9 mouse cellular contexts compared by ENCODE assay signal in genomic region chr3:51365517-51365882, GRCm38 (mm10). TPM values are rescaled to one million over a fixed set of nuclear protein-coding genes. Genes with fewer than 3 reads are reported as not detected.
DNase-seq lines count a peak whose midpoint lies in the region; ATAC-seq and TF ChIP-seq lines count a peak whose summit lies in the region.
"Had no signal": no experiment of that assay in that cellular context is flagged by ENCODE, and none has a peak within 500 bp of the region (broad histone marks: within the 10 kb centered on the region; RNA-seq: fewer than 3 reads in every experiment).

No protein-coding gene starts in this region.

- peak overlapping the region; percentile 70 for H3K4me2 ChIP-seq in forebrain, embryonic 11.5 days (ENCODE audit: low read depth, low read length, severe bottlenecking)
- H3K4me2 ChIP-seq in intestine, postnatal 0 days (replicated peaks; ENCODE audit: low read depth) = peak overlapping the region; percentile 73
- peak overlapping the region; percentile 76 for H3K4me2 ChIP-seq in neural tube, embryonic 12.5 days (replicated peaks)

- H3K4me3 ChIP-seq in layer of hippocampus, adult 2 months = peak overlapping the region; percentile 52
- H3K4me3 ChIP-seq in forebrain, embryonic 11.5 days (ENCODE audit: low read depth, low read length) = 0 out of 2 replicates have a peak overlapping the region, but pooled peaks have one; percentile 36
- H3K4me3 ChIP-seq in intestine, postnatal 0 days (ENCODE audit: low read depth, low read length) = peak overlapping the region; percentile 33; the same call in 1 of the 2 replicates
- no peak overlapping the region; the same call in 1 of the 2 replicates for H3K4me3 ChIP-seq in neural tube, embryonic 12.5 days

- no peaks in the 10 kb centered on the region for H3K36me3 ChIP-seq in forebrain, embryonic 11.5 days (ENCODE audit: control insufficient read depth, insufficient read depth, low read length)
- H3K36me3 ChIP-seq in intestine, postnatal 0 days (ENCODE audit: control insufficient read depth, insufficient read depth) = no peaks in the 10 kb centered on the region
- no peaks in the 10 kb centered on the region for H3K36me3 ChIP-seq in neural tube, embryonic 12.5 days

- ATAC-seq in forebrain, embryonic 11.5 days (replicated peaks; ENCODE audit: low FRiP score) = no peak
- no peak for ATAC-seq in intestine, postnatal 0 days
- no peak for ATAC-seq in neural tube, embryonic 12.5 days (ENCODE audit: low FRiP score, low read depth)

- no peaks in the 10 kb centered on the region for H3K9me3 ChIP-seq in forebrain, embryonic 11.5 days (ENCODE audit: control insufficient read depth, low read length)
- H3K9me3 ChIP-seq in intestine, postnatal 0 days (ENCODE audit: control insufficient read depth) = no peaks in the 10 kb centered on the region
- no peaks in the 10 kb centered on the region for H3K9me3 ChIP-seq in neural tube, embryonic 12.5 days

- H3K4me1 ChIP-seq in forebrain, embryonic 11.5 days (replicated peaks; ENCODE audit: control insufficient read depth, insufficient read depth, low read length) = no peaks in the 10 kb centered on the region
- no peaks in the 10 kb centered on the region for H3K4me1 ChIP-seq in intestine, postnatal 0 days (replicated peaks; ENCODE audit: control insufficient read depth, insufficient read depth, low read length)
- H3K4me1 ChIP-seq in neural tube, embryonic 12.5 days = peaks cover 7% of the 10 kb centered on the region; the same call in 1 of the 2 replicates

- 21% methylated on average over 3 of the region's 3 CpGs for WGBS in forebrain, embryonic 11.5 days
- WGBS in intestine, postnatal 0 days = 10% methylated on average over 3 of the region's 3 CpGs
- WGBS in neural tube, embryonic 12.5 days = 13% methylated on average over 3 of the region's 3 CpGs

- peak overlapping the region; percentile 68 for H3K27ac ChIP-seq in layer of hippocampus, adult 2 months
- no peak overlapping the region for H3K27ac ChIP-seq in forebrain, embryonic 11.5 days (ENCODE audit: low read depth, low read length)
- no peak overlapping the region for H3K27ac ChIP-seq in intestine, postnatal 0 days (ENCODE audit: low read depth, low read length)
- no peak overlapping the region for H3K27ac ChIP-seq in neural tube, embryonic 12.5 days

- H3K9ac ChIP-seq in forebrain, embryonic 11.5 days (ENCODE audit: low read length) = 0 out of 2 replicates have a peak overlapping the region, but pooled peaks have one; percentile 49
- no peak overlapping the region for H3K9ac ChIP-seq in intestine, postnatal 0 days (ENCODE audit: low read depth, low read length)
- H3K9ac ChIP-seq in neural tube, embryonic 12.5 days = no peak overlapping the region

- DNase-seq in layer of hippocampus, adult 2 months (ENCODE audit: low spot score in 2 of 2) = no peak
- DNase-seq in layer of hippocampus, postnatal 14 days (ENCODE audit: low spot score in 2 of 2) = no peak
- no peak for DNase-seq in forebrain, embryonic 11.5 days (ENCODE audit: low spot score)
- no peak for DNase-seq in cerebellum, postnatal 36 days
- DNase-seq in adrenal gland, postnatal 4 days (ENCODE audit: low spot score in 2 of 2) = no peak
- DNase-seq in thymus, postnatal 36 days = no peak

- peak; percentile 46 for TF ChIP-seq CTCF in layer of hippocampus, adult 2 months (conservative IDR thresholded peaks at IDR 0.05)
- no peak for TF ChIP-seq CTCF in intestine, postnatal 0 days (IDR thresholded peaks at IDR 0.05; ENCODE audit: low read depth)

- no peaks in the 10 kb centered on the region for H3K27me3 ChIP-seq in forebrain, embryonic 11.5 days (ENCODE audit: control insufficient read depth, insufficient read depth, low read length)
- H3K27me3 ChIP-seq in intestine, postnatal 0 days (replicated peaks; ENCODE audit: control insufficient read depth, insufficient read depth, low read length) = no peaks in the 10 kb centered on the region
- no peaks in the 10 kb centered on the region for H3K27me3 ChIP-seq in neural tube, embryonic 12.5 days (replicated peaks)

RNA-seq across cellular contexts. Expression of gene Elf2, which starts 25.0 kb away (rescaled TPM):
- 10 to 100 TPM; 54.6 to 54.9 TPM for total RNA-seq in layer of hippocampus, adult 2 months (2021)
- total RNA-seq in layer of hippocampus, postnatal 14 days (2021) = 10 to 100 TPM; 33.6 to 39.0 TPM
- 46.7 and 48.3 TPM in 2 replicates for polyA plus RNA-seq in forebrain, embryonic 11.5 days (2014; fragmentation: Nextera tagmentation; extraction: Ambion mirVana)
- polyA plus RNA-seq in intestine, postnatal 0 days (2015; fragmentation: Nextera tagmentation; extraction: Ambion mirVana) = 38.6 and 40.7 TPM in 2 replicates
- polyA plus RNA-seq in neural tube, embryonic 12.5 days (2016; fragmentation: Nextera tagmentation; extraction: Ambion mirVana) = 41.2 and 57.2 TPM in 2 replicates
- total RNA-seq in adrenal gland, postnatal 4 days (2021) = 100 to 1,000 TPM; 122 to 124 TPM

RNA-seq across cellular contexts. Expression of gene Mgarp, which starts 31.0 kb away (rescaled TPM):
- total RNA-seq in layer of hippocampus, adult 2 months (2021) = not detected
- not detected for total RNA-seq in layer of hippocampus, postnatal 14 days (2021)
- polyA plus RNA-seq in forebrain, embryonic 11.5 days (2014; fragmentation: Nextera tagmentation; extraction: Ambion mirVana) = 5.2 and 8.4 TPM in 2 replicates
- 0.41 and 0.59 TPM in 2 replicates for polyA plus RNA-seq in intestine, postnatal 0 days (2015; fragmentation: Nextera tagmentation; extraction: Ambion mirVana)
- polyA plus RNA-seq in neural tube, embryonic 12.5 days (2016; fragmentation: Nextera tagmentation; extraction: Ambion mirVana) = 2.4 and 2.5 TPM in 2 replicates
- 100 to 1,000 TPM; 477 to 530 TPM for total RNA-seq in adrenal gland, postnatal 4 days (2021)
- total RNA-seq: left cerebral cortex, adult 18-20 months had no signal

RNA-seq across cellular contexts. Expression of gene Ndufc1, which starts 43.3 kb away (rescaled TPM):
- 100 to 1,000 TPM; 287 to 299 TPM for total RNA-seq in layer of hippocampus, adult 2 months (2021)
- 100 to 1,000 TPM; 357 to 360 TPM for total RNA-seq in layer of hippocampus, postnatal 14 days (2021)
- 628 and 672 TPM in 2 replicates for polyA plus RNA-seq in forebrain, embryonic 11.5 days (2014; fragmentation: Nextera tagmentation; extraction: Ambion mirVana)
- 1,384 and 1,395 TPM in 2 replicates for polyA plus RNA-seq in intestine, postnatal 0 days (2015; fragmentation: Nextera tagmentation; extraction: Ambion mirVana)
- 723 and 776 TPM in 2 replicates for polyA plus RNA-seq in neural tube, embryonic 12.5 days (2016; fragmentation: Nextera tagmentation; extraction: Ambion mirVana)
- total RNA-seq in adrenal gland, postnatal 4 days (2021) = 100 to 1,000 TPM; 492 to 529 TPM

RNA-seq across cellular contexts. Expression of gene Naa15, which starts 49.4 kb away (rescaled TPM):
- 10 to 100 TPM; 55.0 to 58.1 TPM for total RNA-seq in layer of hippocampus, adult 2 months (2021)
- 10 to 100 TPM; 41.8 to 46.9 TPM for total RNA-seq in layer of hippocampus, postnatal 14 days (2021)
- polyA plus RNA-seq in forebrain, embryonic 11.5 days (2014; fragmentation: Nextera tagmentation; extraction: Ambion mirVana) = 61.5 and 62.6 TPM in 2 replicates
- 14.4 and 16.3 TPM in 2 replicates for polyA plus RNA-seq in intestine, postnatal 0 days (2015; fragmentation: Nextera tagmentation; extraction: Ambion mirVana)
- polyA plus RNA-seq in neural tube, embryonic 12.5 days (2016; fragmentation: Nextera tagmentation; extraction: Ambion mirVana) = 57.4 and 65.9 TPM in 2 replicates
- 10 to 100 TPM; 56.8 to 63.5 TPM for total RNA-seq in adrenal gland, postnatal 4 days (2021)

Comparison
In these comparisons a context has a peak if more than half of its experiments do, and no peak if none do; other contexts are left out.
1. RNA of gene Mgarp, which starts 31.0 kb away (total RNA-seq): 477 to 530 TPM in adrenal gland, postnatal 4 days; not detected in layer of hippocampus, postnatal 14 days and not detected in layer of hippocampus, adult 2 months; every median in the first group is over 100 times any median in the second.
2. Peak in every context shown above with its lines, with median percentiles within 50 percentile points of each other: H3K4me2 ChIP-seq.